Mouse (Mus musculus) forebrain, postnatal 0 days (tissue): ENCODE data around the gene Mrpl46. TPM values are rescaled to one million over a fixed set of nuclear protein-coding genes. Genes with fewer than 3 reads are reported as not detected.

Experiments used
- ATAC-seq: fragments of 200-750 bp; cut with Nextera tagmentation; 2 replicates; pipeline ENCODE4 v1.8.0; 2017; ENCODE audit warnings: mild to moderate bottlenecking, moderate library complexity
- DNase-seq: peaks from one replicate; pipeline ENCODE4 v3.0.0-alpha.2; 2015
- H3K27ac ChIP-seq: fragments of 300-500 bp; sonication (generic); 2 replicates; pipeline ENCODE4 v1.5.1; 2014; ENCODE audit warnings: low read depth, mild to moderate bottlenecking, antibody characterized with exemption, low read length, moderate library complexity, mixed read lengths
- H3K27me3 ChIP-seq: fragments of 300-500 bp; sonication (generic); 2 replicates; pipeline ENCODE4 v1.6.1; 2014; ENCODE audit warnings: mild to moderate bottlenecking, low read length, mixed read lengths; ENCODE audit not compliant: insufficient read depth
- H3K36me3 ChIP-seq: fragments of 300-500 bp; sonication (generic); 2 replicates; pipeline ENCODE4 v1.6.1; 2014; ENCODE audit warnings: mild to moderate bottlenecking, moderate library complexity; ENCODE audit not compliant: insufficient read depth
- H3K4me1 ChIP-seq: fragments of 300-500 bp; sonication (generic); 2 replicates; pipeline ENCODE4 v1.6.1; 2014; ENCODE audit warnings: antibody characterized with exemption; ENCODE audit not compliant: insufficient read depth
- H3K4me2 ChIP-seq: fragments of 300-500 bp; sonication (generic); 2 replicates; pipeline ENCODE4 v1.6.1; 2014; ENCODE audit warnings: low read depth, mild to moderate bottlenecking, moderate library complexity
- H3K4me3 ChIP-seq: fragments of 300-500 bp; sonication (generic); 2 replicates; pipeline ENCODE4 v1.5.1; 2014; ENCODE audit warnings: low read depth, low read length, mixed read lengths
- H3K9ac ChIP-seq: fragments of 300-500 bp; sonication (generic); 2 replicates; pipeline ENCODE4 v1.6.1; 2014; ENCODE audit warnings: mild to moderate bottlenecking
- H3K9me3 ChIP-seq: fragments of 300-500 bp; sonication (generic); 2 replicates; pipeline ENCODE4 v1.6.1; 2016; ENCODE audit warnings: low read length
- CTCF ChIP-seq: sonication (generic); IDR thresholded peaks from 2 replicates; pipeline ENCODE4 v1.5.1; 2016; ENCODE audit warnings: antibody characterized with exemption, control low read depth, low read depth
- WGBS: fragments of 180-500 bp; shearing (Covaris S2); extraction: QIAGEN DNeasy Blood & Tissue Kit; methylation state at CpG from one replicate; pipeline ENCODE4 v1.1.7; 2014; 5-methylcytosine and 5-hydroxymethylcytosine counted together
- polyA plus RNA-seq: library from polyadenylated mRNA; unstranded; fragments of >200 nt; fragmentation: Nextera tagmentation; extraction: Ambion mirVana; gene quantifications from 2 replicates; pipeline ENCODE4 v1.2.1, GENCODE M21; 2015
- total RNA-seq: library from RNA; depleted of rRNA; stranded (reverse); fragments of >200 nt; gene quantifications from 2 replicates; pipeline ENCODE4 v1.2.3, GENCODE M21; 2014; rRNA removed

The Mrpl46 gene
- total and polyA plus RNA-seq, 2 experiments from 2014 or later, result 33.2 to 63.9 TPM

DNA sequence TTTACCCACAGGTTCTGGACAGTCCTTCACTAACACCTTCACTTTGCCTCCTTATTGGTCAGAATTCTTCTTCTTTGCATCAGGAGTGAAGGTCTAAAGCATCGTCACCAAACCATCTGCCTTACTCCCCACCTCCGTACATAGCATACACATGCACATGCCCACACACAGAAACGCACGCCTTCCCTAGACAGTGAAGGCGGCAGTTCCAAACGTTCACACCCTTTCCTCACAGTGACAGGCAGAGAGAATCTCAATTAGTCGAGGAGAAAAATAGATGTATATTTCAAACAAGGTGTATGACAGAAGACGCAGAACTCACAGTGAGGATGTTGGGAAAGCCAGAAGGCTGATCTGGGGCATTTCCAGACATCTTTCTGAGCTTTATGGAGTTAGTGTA lies 51.9 kb downstream of the Mrpl46 start:
- Histone ChIP-seq H3K9ac (no peak overlapping the region), H3K27me3 (no peaks in the 10 kb centered on the region), H3K27ac (no peak overlapping the region), H3K4me2 (no peak overlapping the region), H3K9me3 (no peaks in the 10 kb centered on the region), H3K4me3 (no peak overlapping the region), H3K36me3 (no peaks in the 10 kb centered on the region), H3K4me1 (no peaks in the 10 kb centered on the region)
- no peak for ATAC-seq
- DNase-seq, result no peak
- 68% methylated on average over 8 of the region's 8 CpGs for whole genome bisulfite sequencing
- TF ChIP-seq CTCF, result no peak

Other genes starting within 250 kb of the Mrpl46 start
- gene Ntrk3, start 45.5 kb downstream of the Mrpl46 start, total RNA-seq, result 72.7 and 90.1 TPM in 2 replicates
- 16.3 and 28.5 TPM in 2 replicates for gene Ntrk3, start 45.5 kb downstream of the Mrpl46 start, polyA plus RNA-seq
- gene Mrps11, start 412 bp downstream of the Mrpl46 start, total RNA-seq, result 44.7 and 51.6 TPM in 2 replicates
- gene Mrps11, start 412 bp downstream of the Mrpl46 start, polyA plus RNA-seq, result 70.4 and 77.5 TPM in 2 replicates
- 9.8 and 11.9 TPM in 2 replicates for gene Det1, start 63.7 kb upstream of the Mrpl46 start, total RNA-seq
- gene Det1, start 63.7 kb upstream of the Mrpl46 start, polyA plus RNA-seq, result 6.2 and 7.0 TPM in 2 replicates
- gene Aen, start 112.3 kb upstream of the Mrpl46 start, total RNA-seq, result 40.5 and 43.1 TPM in 2 replicates
- 57.7 and 58.9 TPM in 2 replicates for gene Aen, start 112.3 kb upstream of the Mrpl46 start, polyA plus RNA-seq
- gene Isg20, start 129.9 kb upstream of the Mrpl46 start, total RNA-seq, result 0.38 and 2.2 TPM in 2 replicates
- gene Isg20, start 129.9 kb upstream of the Mrpl46 start, polyA plus RNA-seq, result 0.87 and 1.6 TPM in 2 replicates